Comparison of ENCODE assay signal across 9 mouse cellular contexts in genomic region chr2:127204932-127205331, GRCm38 (mm10). TPM values are rescaled to one million over a fixed set of nuclear protein-coding genes. Genes with fewer than 3 reads are reported as not detected.
A peak's percentile ranks its signal among the peaks of the same experiment; 100 is the strongest.
DNase-seq lines count a peak whose midpoint lies in the region; ATAC-seq lines count a peak whose summit lies in the region.
"Had no signal": no experiment of that assay in that cellular context is flagged by ENCODE, and none has a peak within 500 bp of the region (broad histone marks: within the 10 kb centered on the region; RNA-seq: fewer than 3 reads in every experiment).

No protein-coding gene starts in this region.

- ATAC-seq in liver, embryonic 11.5 days (replicated peaks; ENCODE audit: low FRiP score), result no peak
- ATAC-seq in limb, embryonic 11.5 days (ENCODE audit: insufficient number of reproducible peaks, low FRiP score, low TSS enrichment, low read depth), result no peak
- ATAC-seq in erythroid progenitor cell, adult 5-6 weeks (replicated peaks; ENCODE audit: low FRiP score, poor library complexity, severe bottlenecking), result no peak

- H3K4me3 ChIP-seq in liver, embryonic 11.5 days (ENCODE audit: low read depth, low read length), result no peak overlapping the region
- no peak overlapping the region for H3K4me3 ChIP-seq in limb, embryonic 11.5 days (ENCODE audit: low read depth, low read length)
- H3K4me3 ChIP-seq: neural tube, embryonic 13.5 days had no signal

- no peak overlapping the region for H3K4me2 ChIP-seq in liver, embryonic 11.5 days
- no peak overlapping the region for H3K4me2 ChIP-seq in limb, embryonic 11.5 days (ENCODE audit: low read depth, severe bottlenecking)
- H3K4me2 ChIP-seq: neural tube, embryonic 13.5 days had no signal

- H3K9ac ChIP-seq in liver, embryonic 11.5 days (ENCODE audit: low read depth, low read length), result no peak overlapping the region
- H3K9ac ChIP-seq in limb, embryonic 11.5 days (ENCODE audit: low read length), result no peak overlapping the region
- H3K9ac ChIP-seq: neural tube, embryonic 13.5 days had no signal

- H3K9me3 ChIP-seq in liver, embryonic 11.5 days (ENCODE audit: control insufficient read depth, low read length), result no peaks in the 10 kb centered on the region
- no peaks in the 10 kb centered on the region for H3K9me3 ChIP-seq in limb, embryonic 11.5 days (ENCODE audit: control insufficient read depth, low read length)
- H3K9me3 ChIP-seq: neural tube, embryonic 13.5 days had no signal

- H3K4me1 ChIP-seq in liver, embryonic 11.5 days (replicated peaks; ENCODE audit: control insufficient read depth, insufficient read depth, low read length), result peaks cover 6% of the 10 kb centered on the region; the same call in 1 of the 2 replicates
- H3K4me1 ChIP-seq in limb, embryonic 11.5 days (ENCODE audit: control insufficient read depth, insufficient read depth, low read length), result peaks cover 7% of the 10 kb centered on the region

- DNase-seq in liver (peak; percentile 62), NIH3T3 (ENCODE audit: low read depth) (peak; percentile 82)
- no peak for DNase-seq in liver, embryonic 11.5 days (ENCODE audit: low spot score)
- DNase-seq in cerebellum, postnatal 10 days, result peak; percentile 79 to 82
- peak; percentile 77 for DNase-seq in heart, postnatal 4 days
- peak; percentile 76 for DNase-seq in limb, embryonic 11.5 days (ENCODE audit: low spot score)
- DNase-seq in right cerebral cortex, postnatal 10 days (ENCODE audit: low spot score in 2 of 2), result peak; percentile 61 to 77

- H3K36me3 ChIP-seq in liver, embryonic 11.5 days (ENCODE audit: control insufficient read depth, insufficient read depth, low read length), result peaks cover 17% of the 10 kb centered on the region; the same call in 1 of the 2 replicates
- peaks cover 5% of the 10 kb centered on the region; the same call in 1 of the 2 replicates for H3K36me3 ChIP-seq in limb, embryonic 11.5 days (ENCODE audit: control insufficient read depth, insufficient read depth, low read length)

- H3K27ac ChIP-seq in liver, embryonic 11.5 days (ENCODE audit: low read depth, low read length), result no peak overlapping the region
- no peak overlapping the region for H3K27ac ChIP-seq in limb, embryonic 11.5 days (replicated peaks; ENCODE audit: low read depth, low read length)
- H3K27ac ChIP-seq: neural tube, embryonic 13.5 days had no signal

- H3K27me3 ChIP-seq in liver, embryonic 11.5 days (replicated peaks; ENCODE audit: control insufficient read depth, insufficient read depth, low read length), result no peaks in the 10 kb centered on the region
- no peaks in the 10 kb centered on the region for H3K27me3 ChIP-seq in limb, embryonic 11.5 days (ENCODE audit: control insufficient read depth, insufficient read depth, low read length)
- H3K27me3 ChIP-seq: neural tube, embryonic 13.5 days had no signal

- WGBS in liver, embryonic 11.5 days, result 25% methylated on average over 3 of the region's 3 CpGs
- 36% methylated on average over 3 of the region's 3 CpGs for WGBS in limb, embryonic 11.5 days

RNA-seq across cellular contexts. Expression of gene 1810024B03Rik, which starts 3.1 kb away (rescaled TPM):
- 2.4 and 2.7 TPM in 2 replicates for polyA plus RNA-seq in liver, embryonic 11.5 days (2014; fragmentation: Nextera tagmentation; extraction: Ambion mirVana)
- under 1 TPM; 0.45 to 0.50 TPM for total RNA-seq in heart, postnatal 4 days (2021)
- polyA plus RNA-seq in limb, embryonic 11.5 days (2014; fragmentation: Nextera tagmentation; extraction: Ambion mirVana), result 1.9 and 2.1 TPM in 2 replicates
- 0.84 TPM in 1 of 2 replicates, not detected in the other for total RNA-seq in erythroid progenitor cell, adult 5-6 weeks (2015; ENCODE audit: low replicate concordance)
- total RNA-seq in erythroid progenitor cell, adult 5-6 weeks (2017; ENCODE audit: low replicate concordance), result 1.1 TPM in 1 of 2 replicates, not detected in the other

RNA-seq across cellular contexts. Expression of gene Snrnp200, which starts 3.3 kb away (rescaled TPM):
- polyA plus RNA-seq in liver, embryonic 11.5 days (2014; fragmentation: Nextera tagmentation; extraction: Ambion mirVana), result 75.3 and 86.7 TPM in 2 replicates
- 10 to 100 TPM; 72.0 to 73.4 TPM for total RNA-seq in heart, postnatal 4 days (2021)
- 100 and 120 TPM in 2 replicates for polyA plus RNA-seq in limb, embryonic 11.5 days (2014; fragmentation: Nextera tagmentation; extraction: Ambion mirVana)
- 68.3 and 82.5 TPM in 2 replicates for total RNA-seq in erythroid progenitor cell, adult 5-6 weeks (2015; ENCODE audit: low replicate concordance)
- total RNA-seq in erythroid progenitor cell, adult 5-6 weeks (2017; ENCODE audit: low replicate concordance), result 86.6 and 112 TPM in 2 replicates

RNA-seq across cellular contexts. Expression of gene Ciao1, which starts 42.7 kb away (rescaled TPM):
- 72.1 and 72.6 TPM in 2 replicates for polyA plus RNA-seq in liver, embryonic 11.5 days (2014; fragmentation: Nextera tagmentation; extraction: Ambion mirVana)
- total RNA-seq in heart, postnatal 4 days (2021), result 10 to 100 TPM; 48.9 to 49.4 TPM
- 61.2 and 62.8 TPM in 2 replicates for polyA plus RNA-seq in limb, embryonic 11.5 days (2014; fragmentation: Nextera tagmentation; extraction: Ambion mirVana)
- 9.2 and 15.1 TPM in 2 replicates for total RNA-seq in erythroid progenitor cell, adult 5-6 weeks (2015; ENCODE audit: low replicate concordance)
- 9.4 and 11.9 TPM in 2 replicates for total RNA-seq in erythroid progenitor cell, adult 5-6 weeks (2017; ENCODE audit: low replicate concordance)

RNA-seq across cellular contexts. Expression of gene Tmem127, which starts 42.8 kb away (rescaled TPM):
- polyA plus RNA-seq in liver, embryonic 11.5 days (2014; fragmentation: Nextera tagmentation; extraction: Ambion mirVana), result 16.9 and 18.2 TPM in 2 replicates
- total RNA-seq in heart, postnatal 4 days (2021), result 10 to 100 TPM; 35.9 to 36.0 TPM
- 17.0 and 20.8 TPM in 2 replicates for polyA plus RNA-seq in limb, embryonic 11.5 days (2014; fragmentation: Nextera tagmentation; extraction: Ambion mirVana)
- total RNA-seq in erythroid progenitor cell, adult 5-6 weeks (2015; ENCODE audit: low replicate concordance), result 13.3 and 29.3 TPM in 2 replicates
- total RNA-seq in erythroid progenitor cell, adult 5-6 weeks (2017; ENCODE audit: low replicate concordance), result 25.8 and 28.4 TPM in 2 replicates
